Mouse (Mus musculus) mouse embryonic stem cell (cell line): Measurements from ENCODE around the gene Elf1.
"Not testable (repeated sequence)": the region's sequence is repeated elsewhere in the genome, so short reads cannot be mapped to it uniquely, and the experiment has no call there.

ENCODE experiments used
- in situ Hi-C, 2 experiments: fragments of 300-500 bp; cut with MboI; formaldehyde crosslinking; loops; 1 replicate in 1 of 2; 3 replicates in 1 of 2; pipeline ENCODE4 v1.14.3; 2019 to 2020; ENCODE audit warnings: low sequenced_read_pairs in 2 of 2, low pct_unique_long_range_greater_than_20kb in 1 of 2, mixed read lengths in 1 of 2; ENCODE audit not compliant: unreplicated experiment in 1 of 2

Elf1 gene

DNA sequence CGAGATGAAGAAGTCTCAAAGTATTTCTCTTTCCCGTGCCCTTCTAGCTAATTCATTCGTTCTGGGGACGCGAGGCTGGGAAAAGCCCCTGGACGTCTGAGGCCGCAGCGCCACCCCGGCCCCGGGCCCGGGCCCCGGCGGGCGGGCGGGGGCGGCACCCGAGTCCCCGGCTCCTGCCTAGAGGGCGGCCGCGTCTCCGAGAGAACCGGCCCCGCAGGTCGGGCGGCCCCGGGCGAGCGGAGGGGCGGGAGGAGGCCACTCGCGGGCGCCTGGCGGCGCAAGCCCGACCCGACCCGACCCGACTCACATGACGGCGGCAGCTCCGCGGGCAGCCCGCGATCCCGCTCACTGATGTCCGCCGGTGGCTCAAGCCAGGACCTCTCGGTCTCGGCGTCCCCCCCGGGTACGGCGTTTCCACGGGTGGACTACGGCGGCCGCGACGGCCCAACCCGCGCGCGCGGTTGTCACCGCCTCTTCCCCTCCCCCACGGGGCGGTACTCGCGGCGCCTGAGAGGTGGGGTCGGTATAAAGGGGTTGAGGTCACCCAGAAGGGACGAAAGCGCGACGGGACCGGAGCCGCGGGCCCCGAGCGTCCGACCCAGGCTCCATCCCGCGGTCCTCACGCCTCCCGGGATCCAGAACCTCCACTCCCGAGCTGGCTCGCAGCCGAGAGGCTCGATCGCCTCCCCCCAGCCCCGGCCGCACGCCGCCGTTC is at the start of gene Elf1:
Gene Elf1, plus strand, starts transcription at position 571 of the 715 bp plus-strand sequence.
- in situ Hi-C loops: no loop called here

- in situ Hi-C loops: no loop called here
These were observed 46.9 kb upstream of the Elf1 start for GRCm38 (mm10) chr14:79434068-79434467.

DNA sequence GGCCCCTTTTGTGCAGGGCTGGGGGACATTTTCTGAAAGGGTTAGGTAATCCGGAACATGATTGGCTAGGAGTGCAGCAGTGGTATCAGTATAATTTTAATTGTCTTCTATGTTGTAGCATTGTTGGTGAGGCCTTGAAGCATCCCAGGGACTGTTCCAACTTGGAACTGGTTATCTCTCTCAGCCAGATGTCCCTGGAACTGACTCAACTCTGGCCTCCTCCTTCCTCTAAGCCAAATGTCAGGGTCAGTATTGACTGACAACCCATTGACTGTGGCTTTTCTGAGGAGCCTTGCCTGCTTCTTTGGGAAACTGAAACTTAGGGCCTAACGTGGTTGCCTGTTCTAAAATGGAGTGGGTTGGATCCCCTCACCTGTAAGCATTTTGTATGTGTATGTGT is 40.3 kb upstream of the Elf1 start:
- in situ Hi-C loops: no loop called here

GRCm38 (mm10) chr14:79441441-79441840 is 39.6 kb upstream of the Elf1 start:
- in situ Hi-C loops: no loop called here

DNA sequence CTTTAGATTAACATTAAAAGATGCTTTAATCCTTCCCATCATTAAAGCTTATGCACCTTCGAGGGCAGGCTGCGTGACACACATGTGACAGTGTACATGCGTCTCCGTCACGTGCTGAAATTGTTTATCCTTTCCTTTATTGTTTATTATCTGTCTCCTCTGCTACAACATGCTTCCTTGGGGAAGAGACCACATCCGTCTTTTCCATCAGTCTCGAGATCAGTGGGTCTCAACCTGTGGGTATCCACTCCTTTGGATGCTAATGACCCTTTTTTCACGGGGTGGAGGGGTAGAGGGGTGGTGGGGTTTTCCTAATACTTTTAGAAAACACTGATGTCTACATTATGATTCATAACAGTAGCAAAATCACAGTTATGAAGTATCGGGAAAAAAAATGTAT is 36.4 kb upstream of the Elf1 start:
- in situ Hi-C loops: no loop called here

DNA sequence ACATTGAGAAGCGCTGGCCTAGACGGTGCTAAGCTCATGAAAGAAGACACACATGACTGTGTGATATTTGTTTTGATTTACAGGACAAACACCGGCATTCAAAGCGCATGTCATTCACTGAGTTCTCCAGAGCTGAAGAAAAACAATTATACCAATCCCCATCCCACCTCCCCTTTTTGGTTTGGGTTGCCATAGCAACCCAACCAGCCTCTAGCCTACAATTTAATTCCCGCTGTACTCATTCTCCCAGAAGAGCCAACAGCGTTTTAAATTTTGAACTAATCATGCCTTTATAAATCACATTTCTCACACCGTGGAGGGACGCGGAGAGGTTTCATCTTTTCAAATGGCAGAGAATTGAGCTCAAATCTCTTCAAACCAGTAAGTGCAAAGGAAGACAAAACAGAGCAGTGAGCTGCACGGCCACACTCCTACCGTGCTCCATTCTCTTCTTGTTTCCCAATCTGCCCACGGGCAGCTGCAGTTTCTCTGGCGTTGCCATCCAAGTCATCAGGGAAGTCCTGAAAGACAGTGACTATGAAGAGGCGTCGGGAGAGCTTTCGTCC is 35.9 kb upstream of the Elf1 start:
- in situ Hi-C loops: no loop called here

- in situ Hi-C loops: not testable (repeated sequence)
These were observed 29.1 kb upstream of the Elf1 start, which contains the start of gene Kbtbd6 for GRCm38 (mm10) chr14:79451681-79452590. Gene Kbtbd6 (plus strand): TSS chr14:79451835.

DNA sequence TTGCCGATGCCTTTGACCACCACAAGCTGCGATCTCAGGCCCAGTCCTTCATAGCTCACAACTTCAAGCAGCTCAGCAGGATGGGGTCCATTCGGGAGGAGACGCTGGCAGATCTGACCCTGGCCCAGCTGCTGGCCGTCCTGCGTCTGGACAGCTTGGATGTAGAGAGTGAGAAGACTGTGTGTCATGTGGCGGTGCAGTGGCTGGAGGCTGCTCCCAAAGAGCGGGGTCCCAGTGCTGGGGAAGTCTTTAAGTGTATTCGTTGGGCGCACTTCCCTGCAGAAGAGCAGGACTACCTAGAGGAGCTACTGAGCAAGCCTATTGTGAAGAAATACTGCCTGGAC is 28.4 kb upstream of the Elf1 start:
- in situ Hi-C loops: not testable (repeated sequence)

DNA sequence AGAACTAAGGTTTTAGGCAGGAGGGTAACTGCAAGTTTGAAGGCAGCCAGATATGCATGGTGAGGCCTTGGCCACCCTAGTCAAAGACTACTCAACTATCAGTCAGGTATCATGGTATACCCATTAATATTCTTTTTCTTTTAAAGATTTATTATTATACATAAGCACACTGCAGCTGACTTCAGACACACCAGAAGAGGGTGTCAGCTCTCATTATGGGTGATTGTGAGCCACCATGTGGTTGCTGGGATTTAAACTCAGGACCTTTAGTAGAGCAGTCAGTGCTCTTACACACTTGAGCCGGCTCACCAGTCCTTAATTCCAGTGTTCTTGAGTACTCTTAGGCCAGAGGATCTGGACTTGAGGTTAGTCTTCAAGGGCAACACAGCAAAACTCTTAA is 20.6 kb upstream of the Elf1 start:
- in situ Hi-C loops: loop anchor here (5.0 to 10.0 kb wide), 2 partner anchors 63 to 66 kb away; partner anchors contain the start of genes Mtrf1 (in 2 of the 2) and Naa16 (in 1 of the 2)

DNA sequence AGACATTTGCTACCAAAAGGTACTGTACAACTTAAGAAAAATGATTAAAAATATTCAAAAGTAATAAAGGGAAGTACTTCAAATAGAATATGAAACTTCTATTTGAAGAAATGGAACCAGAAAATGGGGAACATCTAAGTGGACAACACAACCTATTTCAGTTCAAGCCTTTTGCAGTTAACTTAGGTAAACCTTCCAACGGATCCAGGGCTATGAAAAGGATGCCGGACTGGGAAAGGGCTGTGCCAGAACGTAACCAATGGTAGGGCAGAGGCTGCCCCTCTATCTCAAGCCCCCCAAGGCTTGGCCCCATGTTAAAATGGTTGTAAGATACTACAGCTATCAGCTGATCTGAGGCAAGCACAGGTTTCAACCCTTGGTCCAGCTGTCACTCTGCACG is 20.0 kb upstream of the Elf1 start:
- in situ Hi-C loops: loop anchor here (5.0 to 10.0 kb wide), 2 partner anchors 64 to 66 kb away; partner anchors contain the start of genes Mtrf1 (in 2 of the 2) and Naa16 (in 1 of the 2)

DNA sequence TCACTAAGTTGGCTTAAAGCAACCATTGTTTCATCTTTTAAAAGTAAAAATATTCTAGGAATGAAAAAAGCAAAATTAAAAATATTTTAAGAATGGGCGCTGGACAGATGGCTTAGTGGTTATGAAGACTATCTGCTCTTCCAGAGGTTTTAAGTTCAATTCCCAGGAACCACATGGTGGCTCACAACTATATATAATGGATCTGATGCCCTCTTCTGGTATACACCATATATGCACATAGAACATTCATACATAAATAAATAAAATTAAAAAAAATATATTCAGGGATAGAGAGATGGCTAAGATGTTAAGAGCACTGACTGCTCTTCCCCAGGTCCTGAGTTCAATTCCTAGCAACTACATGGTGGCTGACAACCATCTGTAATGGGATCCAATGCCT is 15.4 kb upstream of the Elf1 start:
- in situ Hi-C loops: loop anchor here in 1 of 2 experiments (10.0 kb wide), 1 partner anchor 71 kb away; the partner anchor contains the start of genes Mtrf1 and Naa16

DNA sequence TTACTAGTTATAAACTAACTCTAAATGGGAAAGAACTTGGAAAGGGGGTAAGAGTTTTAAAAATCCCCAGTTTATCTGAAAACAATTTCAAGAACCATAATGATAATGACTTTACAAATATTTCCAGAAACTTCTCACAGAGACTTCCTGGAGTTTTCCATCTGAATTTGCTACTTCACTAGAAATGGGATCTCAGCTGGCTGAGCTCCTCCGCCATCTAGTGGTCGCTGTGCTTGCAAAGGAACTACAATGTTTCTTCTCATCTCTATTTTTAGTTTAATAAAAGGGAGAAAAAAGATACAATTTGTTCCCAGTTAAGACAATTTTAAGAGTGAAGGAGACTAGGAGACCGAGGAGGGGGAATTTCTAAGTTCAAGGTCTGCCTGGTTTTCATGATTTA is 13.4 kb upstream of the Elf1 start:
- in situ Hi-C loops: loop anchor here in 1 of 2 experiments (10.0 kb wide), 1 partner anchor 73 kb away; the partner anchor contains the start of genes Mtrf1 and Naa16

DNA sequence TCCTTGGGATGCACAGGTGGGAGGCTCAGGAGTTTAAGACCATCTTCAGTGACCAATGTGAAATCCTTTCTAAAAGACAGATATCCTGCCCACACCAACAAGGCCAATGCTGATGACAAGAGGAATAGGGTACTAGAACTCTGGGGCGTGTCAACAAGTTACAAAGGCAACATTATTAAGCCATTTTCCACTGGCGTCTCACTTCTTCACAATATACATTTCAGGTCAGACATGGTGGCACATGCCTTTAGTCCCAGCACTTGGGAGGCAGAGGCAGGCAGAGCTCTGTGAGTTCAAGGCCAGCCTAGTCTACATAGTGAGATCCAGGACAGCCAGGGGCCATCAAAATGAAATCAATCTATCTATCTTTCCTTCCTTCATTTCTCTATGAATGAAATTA is 7.6 kb upstream of the Elf1 start:
- in situ Hi-C loops: no loop called here

DNA sequence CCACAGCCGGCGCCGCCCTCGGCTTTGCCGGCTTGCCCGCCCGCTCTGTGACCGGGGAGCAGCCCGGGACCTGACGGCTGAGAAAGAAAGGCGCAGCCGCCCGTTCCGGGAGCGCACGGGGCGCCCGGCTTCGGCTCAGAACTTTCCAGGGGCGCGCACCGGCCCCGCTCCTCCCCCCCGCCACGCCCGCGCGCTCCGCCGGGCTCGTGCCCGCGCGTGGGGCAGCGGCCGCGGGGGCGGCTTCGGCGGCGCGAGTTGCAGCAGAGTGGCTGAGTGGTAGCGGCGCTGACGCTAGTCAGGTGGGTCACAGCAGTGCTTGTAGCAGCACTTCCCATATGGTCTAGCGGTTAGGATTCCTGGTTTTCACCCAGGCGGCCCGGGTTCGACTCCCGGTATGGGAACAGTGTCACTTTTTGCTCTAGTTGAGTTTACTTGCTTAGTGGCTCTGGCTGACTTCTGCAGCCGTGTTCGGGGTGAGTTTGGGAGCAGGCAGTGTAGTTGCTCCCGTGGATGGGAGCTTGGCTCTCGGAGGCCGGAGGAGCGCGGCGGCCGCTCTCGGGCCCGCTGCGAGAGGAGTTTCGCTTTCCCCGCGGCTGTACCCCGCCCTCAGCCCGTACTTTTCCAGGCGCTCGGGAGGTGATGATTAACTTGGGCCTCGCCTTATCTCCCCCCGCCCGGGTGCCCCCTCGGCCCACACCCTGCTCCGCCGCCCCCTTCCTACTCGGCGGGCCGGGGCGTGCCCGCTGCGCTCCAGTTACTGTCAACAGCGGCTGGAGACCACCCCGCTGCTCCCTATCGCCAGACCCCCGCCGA is 551 bp downstream of the Elf1 start, which contains the start of gene Wbp4:
Gene Wbp4, minus strand, starts transcription at position 182 of the 813 bp plus-strand sequence.
- in situ Hi-C loops: no loop called here

- in situ Hi-C loops: no loop called here
These were observed 1.3 kb downstream of the Elf1 start for GRCm38 (mm10) chr14:79482251-79482661.

GRCm38 (mm10) chr14:79482747-79483355 is 1.9 kb downstream of the Elf1 start:
- in situ Hi-C loops: no loop called here

- in situ Hi-C loops: no loop called here
These were observed 2.7 kb downstream of the Elf1 start for GRCm38 (mm10) chr14:79483611-79484120.

- in situ Hi-C loops: no loop called here
These were observed 5.6 kb downstream of the Elf1 start for GRCm38 (mm10) chr14:79486617-79486992.
